Mouse (Mus musculus) neural tube, embryonic 14.5 days (tissue): ENCODE measurements at regions not wholly inside any gene's neighbourhood (a gene's known extent, or its start where the extent isn't known, plus 50 kb on each side); places are given as distances from the start of the nearest gene placed in this dataset.
A peak's percentile ranks its signal among the peaks of the same experiment; 100 is the strongest.

Experiments used
- ATAC-seq: fragments of 200-750 bp; cut with Nextera tagmentation; 2 replicates; pipeline ENCODE4 v1.8.0; 2017; ENCODE audit warnings: low read depth, mild to moderate bottlenecking, moderate TSS enrichment, moderate library complexity
- H3K27ac ChIP-seq: fragments of 300-500 bp; sonication (generic); 2 replicates; pipeline ENCODE4 v1.5.1; 2014; ENCODE audit warnings: low read depth, mild to moderate bottlenecking, control low read depth, low read length, moderate library complexity, mixed read lengths
- H3K27me3 ChIP-seq: fragments of 300-500 bp; sonication (generic); 2 replicates; pipeline ENCODE4 v1.6.1; 2014; ENCODE audit warnings: low read length; ENCODE audit not compliant: control insufficient read depth, insufficient read depth
- H3K36me3 ChIP-seq: fragments of 300-500 bp; sonication (generic); 2 replicates; pipeline ENCODE4 v1.6.1; 2014; ENCODE audit warnings: low read length, mixed read lengths; ENCODE audit not compliant: control insufficient read depth, insufficient read depth
- H3K4me1 ChIP-seq: fragments of 300-500 bp; sonication (generic); 2 replicates; pipeline ENCODE4 v1.6.1; 2014; ENCODE audit warnings: low read length; ENCODE audit not compliant: control insufficient read depth, insufficient read depth
- H3K4me2 ChIP-seq: fragments of 300-500 bp; sonication (generic); 2 replicates; pipeline ENCODE4 v1.6.1; 2014; ENCODE audit warnings: mild to moderate bottlenecking, low read depth, low read length, control low read depth
- H3K4me3 ChIP-seq: fragments of 300-500 bp; sonication (generic); 2 replicates; pipeline ENCODE4 v1.5.1; 2014; ENCODE audit warnings: low read depth, low read length, control low read depth, mixed read lengths
- H3K9ac ChIP-seq: fragments of 300-500 bp; sonication (generic); replicated peaks from 2 replicates; pipeline ENCODE4 v1.6.1; 2014; ENCODE audit warnings: low read depth, mild to moderate bottlenecking, control low read depth, low read length, mixed read lengths
- H3K9me3 ChIP-seq: fragments of 300-500 bp; sonication (generic); 2 replicates; pipeline ENCODE4 v1.6.1; 2016; ENCODE audit warnings: low read length; ENCODE audit not compliant: control insufficient read depth
- WGBS: fragments of 180-500 bp; shearing (Covaris S2); extraction: QIAGEN DNeasy Blood & Tissue Kit; methylation state at CpG from one replicate; pipeline ENCODE4 v1.1.7; 2014; 5-methylcytosine and 5-hydroxymethylcytosine counted together

- ATAC-seq, result no peak
- Histone ChIP-seq H3K27ac (no peak overlapping the region), H3K4me2 (no peak overlapping the region), H3K9ac (no peak overlapping the region), H3K27me3 (no peaks in the 10 kb centered on the region), H3K4me1 (no peaks in the 10 kb centered on the region), H3K9me3 (no peaks in the 10 kb centered on the region), H3K36me3 (no peaks in the 10 kb centered on the region), H3K4me3 (no peak overlapping the region)
- WGBS, result 87% methylated on average over 15 of the region's 15 CpGs
Observed at GRCm38 (mm10) chr5:77469236-77469766, 61.5 kb upstream of the Igfbp7 start.

DNA sequence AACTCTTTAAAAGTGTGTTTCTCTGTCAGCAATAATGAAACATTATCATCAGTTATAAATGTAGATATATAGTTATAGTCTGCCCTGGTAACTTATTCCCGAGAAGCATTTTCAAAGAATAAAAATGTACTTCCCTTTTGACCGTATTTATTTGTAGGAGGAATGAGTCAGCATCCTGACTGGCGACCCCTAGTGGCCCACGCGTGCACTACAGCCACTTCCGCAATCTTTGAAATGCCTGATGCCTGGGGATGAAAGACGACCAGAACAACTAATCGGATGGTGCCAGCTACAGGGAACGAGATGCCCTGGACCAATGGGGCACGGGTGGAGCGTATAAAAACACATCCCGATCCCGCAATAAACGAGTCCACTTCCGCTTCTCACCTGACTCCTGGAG, 60.6 kb upstream of the Igfbp7 start:
- Histone ChIP-seq H3K9ac (no peak overlapping the region), H3K27me3 (no peaks in the 10 kb centered on the region), H3K4me1 (no peaks in the 10 kb centered on the region), H3K4me2 (no peak overlapping the region), H3K9me3 (no peaks in the 10 kb centered on the region), H3K27ac (no peak overlapping the region), H3K36me3 (no peaks in the 10 kb centered on the region), H3K4me3 (no peak overlapping the region)
- ATAC-seq, result no peak
- WGBS, result 69% methylated on average over 15 of the region's 15 CpGs

DNA sequence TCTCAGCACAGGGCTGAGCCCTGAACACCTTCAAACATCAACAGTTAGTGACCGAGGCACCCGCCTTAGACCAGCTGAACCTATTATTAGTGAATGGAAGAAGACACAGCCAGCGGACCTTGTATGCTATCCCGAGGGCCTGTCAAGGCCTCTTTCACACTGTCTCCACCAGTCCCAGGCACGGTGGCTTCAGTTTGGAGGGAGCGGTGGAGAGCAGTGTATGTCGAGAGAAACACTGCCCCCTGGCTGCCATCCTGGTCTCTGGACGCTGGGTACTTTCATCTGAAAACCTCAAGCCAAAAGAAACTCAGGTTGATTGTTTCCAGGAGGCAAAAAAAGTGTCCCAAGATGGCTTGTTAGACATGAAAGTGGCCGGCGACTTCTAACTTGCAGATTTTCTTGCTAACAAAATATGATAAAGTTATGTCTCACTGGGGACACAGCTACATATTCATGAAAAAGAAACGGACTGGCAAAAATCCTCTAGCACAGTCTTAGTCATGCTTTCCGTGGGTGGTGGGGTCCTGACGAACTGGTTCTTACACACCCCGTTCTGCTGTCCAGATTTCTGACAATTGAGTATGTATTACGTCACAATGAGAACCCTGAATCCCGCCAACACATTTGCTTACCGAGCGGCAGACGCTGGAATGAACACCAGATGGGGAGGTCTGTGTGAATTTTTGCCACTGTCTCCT, 57.2 kb upstream of the Igfbp7 start:
- Histone ChIP-seq H3K9me3 (no peaks in the 10 kb centered on the region), H3K36me3 (no peaks in the 10 kb centered on the region), H3K4me2 (no peak overlapping the region), H3K27ac (no peak overlapping the region), H3K9ac (no peak overlapping the region), H3K4me3 (no peak overlapping the region), H3K4me1 (no peaks in the 10 kb centered on the region), H3K27me3 (no peaks in the 10 kb centered on the region)
- no peak for ATAC-seq
- WGBS, result 59% methylated on average over 19 of the region's 19 CpGs

DNA sequence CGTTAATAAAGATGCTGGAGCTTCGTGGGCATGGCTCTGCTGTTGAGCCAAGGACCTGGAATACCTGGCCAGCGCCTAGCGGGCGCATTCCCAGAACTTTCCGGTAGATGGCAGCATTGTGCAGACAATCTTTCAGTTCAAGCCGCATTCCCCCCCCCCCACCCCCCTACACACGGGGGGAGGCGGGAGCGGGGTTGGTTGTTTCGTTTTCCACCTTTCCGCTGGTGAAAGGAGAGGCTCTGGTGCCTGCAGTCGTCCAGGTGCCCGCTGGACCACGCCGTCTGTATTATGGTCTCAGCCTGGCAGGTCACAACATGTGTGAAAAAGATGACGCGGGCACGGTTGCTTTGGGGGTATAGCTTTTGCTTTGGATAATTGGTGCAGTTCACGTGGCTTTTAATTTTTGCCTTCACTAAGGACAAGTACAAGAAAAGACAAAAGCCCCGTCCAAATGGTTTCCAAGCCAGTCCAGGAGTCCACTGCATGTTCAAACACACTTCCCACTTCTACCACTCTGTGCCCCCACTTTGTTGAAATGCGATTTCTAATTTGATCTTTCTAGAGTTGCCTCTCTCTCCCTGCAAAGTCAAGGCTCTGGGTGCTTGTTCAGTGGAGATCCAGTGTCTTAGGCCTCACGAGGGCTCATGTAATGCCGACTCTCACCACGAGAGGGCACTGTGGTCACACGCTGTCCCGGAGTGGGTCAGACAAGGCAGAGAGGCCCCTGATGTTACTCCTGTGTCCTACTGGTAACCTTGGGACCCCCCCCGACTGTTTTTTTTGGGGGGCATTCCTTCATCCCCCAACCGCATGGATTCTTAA, 52.3 kb upstream of the Igfbp7 start:
- no peaks in the 10 kb centered on the region for H3K27me3 ChIP-seq
- H3K27ac ChIP-seq, result peak overlapping the region; percentile 63; the same call in 1 of the 2 replicates
- H3K36me3 ChIP-seq, result no peaks in the 10 kb centered on the region
- H3K4me1 ChIP-seq, result no peaks in the 10 kb centered on the region
- H3K4me2 ChIP-seq, result peak overlapping the region; percentile 39
- H3K4me3 ChIP-seq, result peak overlapping the region; percentile 30
- 2% methylated on average over 29 of the region's 29 CpGs for WGBS
- H3K9ac ChIP-seq, result peak overlapping the region; percentile 25; the same call in 1 of the 2 replicates
- no peaks in the 10 kb centered on the region for H3K9me3 ChIP-seq
- ATAC-seq, result peak; percentile 95
